Mouse (Mus musculus) lung, embryonic 16.5 days (tissue): ENCODE data around the gene Pde4a. TPM values are rescaled to one million over a fixed set of nuclear protein-coding genes. Genes with fewer than 3 reads are reported as not detected.
A peak's percentile ranks its signal among the peaks of the same experiment; 100 is the strongest.

Experiments
- ATAC-seq: fragments of 200-750 bp; cut with Nextera tagmentation; 2 replicates; pipeline ENCODE4 v1.8.0; 2017; ENCODE audit warnings: low read depth, mild to moderate bottlenecking, moderate library complexity
- H3K27ac ChIP-seq: fragments of 300-500 bp; sonication (generic); 2 replicates; pipeline ENCODE4 v1.5.1; 2014; ENCODE audit warnings: mild to moderate bottlenecking, control low read depth, low read length
- H3K27me3 ChIP-seq: fragments of 300-500 bp; sonication (generic); 2 replicates; pipeline ENCODE4 v1.6.1; 2014; ENCODE audit warnings: low read depth, low read length, mixed read lengths; ENCODE audit not compliant: control insufficient read depth, insufficient read depth
- H3K36me3 ChIP-seq: fragments of 300-500 bp; sonication (generic); 2 replicates; pipeline ENCODE4 v1.6.1; 2014; ENCODE audit warnings: low read length; ENCODE audit not compliant: control insufficient read depth, insufficient read depth
- H3K4me1 ChIP-seq: fragments of 300-500 bp; sonication (generic); replicated peaks from 2 replicates; pipeline ENCODE4 v1.6.1; 2014; ENCODE audit warnings: low read length, mixed read lengths; ENCODE audit not compliant: control insufficient read depth, insufficient read depth
- H3K4me2 ChIP-seq: fragments of 300-500 bp; sonication (generic); 2 replicates; pipeline ENCODE4 v1.6.1; 2014; ENCODE audit warnings: low read depth, low read length, control low read depth
- H3K4me3 ChIP-seq: fragments of 300-500 bp; sonication (generic); 2 replicates; pipeline ENCODE4 v1.5.1; 2014; ENCODE audit warnings: mild to moderate bottlenecking, low read length, control low read depth
- H3K9ac ChIP-seq: fragments of 300-500 bp; sonication (generic); 2 replicates; pipeline ENCODE4 v1.6.1; 2014; ENCODE audit warnings: low read length, control low read depth
- H3K9me3 ChIP-seq: fragments of 300-500 bp; sonication (generic); 2 replicates; pipeline ENCODE4 v1.6.1; 2016; ENCODE audit warnings: low read length; ENCODE audit not compliant: control insufficient read depth
- WGBS: fragments of 180-500 bp; shearing (Covaris S2); extraction: QIAGEN DNeasy Blood & Tissue Kit; methylation state at CpG from one replicate; pipeline ENCODE4 v1.1.7; 2014; 5-methylcytosine and 5-hydroxymethylcytosine counted together
- polyA plus RNA-seq: library from polyadenylated mRNA; unstranded; fragments of >200 nt; fragmentation: Nextera tagmentation; extraction: Ambion mirVana; gene quantifications from 2 replicates; pipeline ENCODE4 v1.2.1, GENCODE M21; 2015

Gene Pde4a
- 9.7 and 11.0 TPM in 2 replicates for polyA plus RNA-seq

DNA sequence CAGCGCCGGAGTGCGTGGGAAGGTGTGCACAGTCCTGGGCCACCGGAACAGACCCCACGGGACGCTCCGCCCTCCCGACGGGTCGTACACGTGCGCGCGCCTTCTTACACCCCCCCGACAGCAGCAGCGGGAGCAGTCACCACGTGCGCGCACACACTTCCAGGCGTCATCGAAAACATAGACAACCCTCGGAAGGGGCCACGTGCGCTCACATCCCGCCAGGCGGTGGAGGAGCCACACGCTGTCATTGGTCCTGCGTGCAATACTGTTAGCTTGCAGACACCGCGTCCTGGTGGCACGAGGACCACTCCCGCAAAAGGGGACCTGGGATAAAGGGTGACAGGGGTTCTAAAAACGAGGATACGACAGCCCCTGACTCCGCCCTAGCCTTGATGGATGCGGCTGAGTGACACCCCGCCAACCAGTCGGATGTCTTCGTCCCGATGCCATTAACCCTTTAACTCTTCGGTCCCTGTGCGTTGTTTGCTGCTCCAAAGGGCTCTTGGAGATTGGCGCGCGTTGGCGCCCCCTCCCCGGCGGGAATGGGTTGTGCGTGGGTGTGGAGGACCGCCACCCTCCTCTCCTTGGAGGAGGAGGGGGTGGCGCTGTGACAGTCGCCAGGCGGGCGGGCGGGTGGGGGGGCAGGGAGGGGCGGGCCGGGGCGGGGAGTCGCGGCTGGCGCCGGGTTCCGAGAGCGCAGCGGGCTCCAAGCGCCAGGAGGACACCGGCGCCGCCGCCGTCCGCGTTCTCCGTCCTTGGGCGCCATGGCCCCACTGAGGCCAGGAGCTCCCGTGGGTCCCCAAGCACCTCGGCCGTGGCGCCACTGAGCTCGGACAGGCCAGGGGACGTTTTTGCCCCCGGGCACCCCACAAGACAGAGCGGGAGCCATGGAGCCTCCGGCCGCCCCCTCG, at the start of gene Pde4a:
Gene Pde4a (plus strand): TSS at position 674 of the 911 bp plus-strand sequence.
- Histone ChIP-seq H3K9me3 (no peaks in the 10 kb centered on the region), H3K4me3 (peak within 1 kb of the TSS; percentile 59), H3K9ac (peak within 1 kb of the TSS; percentile 73), H3K4me2 (peak within 1 kb of the TSS; percentile 89), H3K27ac (no peak within 1 kb of the TSS), H3K27me3 (peaks cover 45% of the 10 kb centered on the region), H3K4me1 (peaks cover 36% of the 10 kb centered on the region), H3K36me3 (no peaks in the 10 kb centered on the region)
- WGBS = 1% methylated on average over 61 of the region's 86 CpGs
- peak; percentile 15 for ATAC-seq

DNA sequence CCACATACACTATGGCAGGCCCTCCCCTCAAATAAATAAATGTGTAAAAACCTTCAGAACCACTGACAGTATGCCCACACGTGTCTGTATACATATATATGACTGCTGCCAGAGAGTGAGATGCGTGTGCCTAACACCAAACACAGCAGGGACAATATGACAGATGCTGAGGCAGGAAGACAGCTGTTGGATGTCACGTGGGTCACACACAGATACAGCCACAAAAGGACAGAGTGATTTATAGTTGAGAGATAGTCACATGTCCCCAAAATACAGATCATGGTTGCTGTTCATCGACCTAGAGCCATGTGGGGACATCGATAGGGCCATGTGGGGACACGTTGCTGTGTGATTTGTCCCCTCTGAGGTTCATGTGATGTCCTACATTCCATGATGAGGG, 48.4 kb upstream of the Pde4a start:
- Histone ChIP-seq H3K36me3 (no peaks in the 10 kb centered on the region; the same call in 1 of the 2 replicates), H3K9ac (no peak overlapping the region), H3K27ac (no peak overlapping the region), H3K27me3 (no peaks in the 10 kb centered on the region), H3K4me2 (no peak overlapping the region), H3K9me3 (no peaks in the 10 kb centered on the region), H3K4me3 (no peak overlapping the region), H3K4me1 (no peaks in the 10 kb centered on the region)
- WGBS = 66% methylated on average over 6 of the region's 6 CpGs
- ATAC-seq = no peak

DNA sequence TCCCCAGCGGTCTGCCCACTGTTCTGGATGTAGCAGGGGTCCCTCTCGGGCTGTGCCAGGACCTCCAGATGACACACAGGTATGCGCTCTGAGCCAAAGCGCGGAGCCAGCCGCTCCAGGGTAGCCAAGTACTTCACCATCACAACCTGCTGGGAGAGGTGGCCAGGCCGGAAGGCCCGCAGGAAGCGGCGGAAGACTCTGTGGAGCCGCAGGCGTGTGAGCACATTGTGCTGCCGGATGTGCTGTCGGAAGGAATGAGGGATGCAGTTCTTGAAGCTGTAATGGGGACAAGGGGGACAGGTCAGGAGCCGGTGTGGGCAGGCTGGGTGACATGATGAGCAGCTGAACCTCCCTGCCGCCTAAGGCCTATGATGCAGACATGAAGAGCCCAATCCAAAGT, 44.0 kb upstream of the Pde4a start:
- ATAC-seq = no peak
- H3K36me3 ChIP-seq = peaks cover 5% of the 10 kb centered on the region; the same call in 1 of the 2 replicates
- H3K4me2 ChIP-seq = no peak overlapping the region
- H3K4me1 ChIP-seq = no peaks in the 10 kb centered on the region
- H3K4me3 ChIP-seq = no peak overlapping the region
- no peaks in the 10 kb centered on the region for H3K9me3 ChIP-seq
- no peak overlapping the region for H3K9ac ChIP-seq
- WGBS = 84% methylated on average over 16 of the region's 16 CpGs
- H3K27ac ChIP-seq = no peak overlapping the region
- H3K27me3 ChIP-seq = no peaks in the 10 kb centered on the region

DNA sequence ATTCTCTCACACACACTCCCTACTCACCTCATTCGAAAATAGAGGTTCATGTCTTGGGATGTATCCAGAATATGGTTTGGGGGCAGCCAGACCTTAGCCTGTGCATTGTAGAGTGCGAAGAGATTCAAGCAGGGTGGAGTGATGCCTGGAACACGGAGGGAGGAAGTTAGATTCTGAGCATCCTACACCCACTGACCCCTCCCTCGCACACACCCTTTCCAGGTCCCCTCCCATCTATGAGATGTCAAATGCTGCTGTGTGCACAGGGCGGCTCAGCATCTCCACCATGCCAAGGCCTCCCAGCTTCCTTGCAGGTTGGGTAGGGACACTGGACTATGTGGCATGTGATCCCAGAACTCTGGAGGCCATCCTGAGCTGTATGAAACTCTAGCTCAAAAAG, 40.7 kb upstream of the Pde4a start:
- Histone ChIP-seq H3K27ac (no peak overlapping the region), H3K9ac (no peak overlapping the region), H3K4me3 (no peak overlapping the region), H3K4me1 (no peaks in the 10 kb centered on the region), H3K27me3 (no peaks in the 10 kb centered on the region), H3K36me3 (peaks cover 8% of the 10 kb centered on the region; the same call in 1 of the 2 replicates), H3K9me3 (no peaks in the 10 kb centered on the region), H3K4me2 (no peak overlapping the region)
- 79% methylated on average over 5 of the region's 5 CpGs for WGBS
- no peak for ATAC-seq

- no peak overlapping the region for H3K4me2 ChIP-seq
- H3K36me3 ChIP-seq = peaks cover 8% of the 10 kb centered on the region; the same call in 1 of the 2 replicates
- no peaks in the 10 kb centered on the region for H3K27me3 ChIP-seq
- 80% methylated on average over 9 of the region's 9 CpGs for WGBS
- H3K9me3 ChIP-seq = no peaks in the 10 kb centered on the region
- H3K27ac ChIP-seq = no peak overlapping the region
- H3K4me1 ChIP-seq = peaks cover 4% of the 10 kb centered on the region; the same call in 1 of the 2 replicates
- no peak overlapping the region for H3K4me3 ChIP-seq
- ATAC-seq = no peak
- H3K9ac ChIP-seq = no peak overlapping the region
Observed at GRCm38 (mm10) chr9:21125502-21126258, 39.8 kb upstream of the Pde4a start.

- ATAC-seq = no peak
- Histone ChIP-seq H3K4me3 (no peak overlapping the region), H3K4me1 (peaks cover 4% of the 10 kb centered on the region; the same call in 1 of the 2 replicates), H3K27ac (no peak overlapping the region), H3K4me2 (no peak overlapping the region), H3K9me3 (no peaks in the 10 kb centered on the region), H3K9ac (no peak overlapping the region), H3K27me3 (no peaks in the 10 kb centered on the region), H3K36me3 (peaks cover 8% of the 10 kb centered on the region; the same call in 1 of the 2 replicates)
- 44% methylated on average over 2 of the region's 2 CpGs for WGBS
Observed at GRCm38 (mm10) chr9:21126259-21126627, 39.3 kb upstream of the Pde4a start.

GRCm38 (mm10) chr9:21131059-21131956, 34.2 kb upstream of the Pde4a start, which contains the start of gene Tyk2:
Gene Tyk2, minus strand, starts transcription at chr9:21131243.
- Histone ChIP-seq H3K27me3 (no peaks in the 10 kb centered on the region), H3K9me3 (no peaks in the 10 kb centered on the region), H3K9ac (peak within 1 kb of the TSS; percentile 82), H3K4me2 (peak within 1 kb of the TSS; percentile 77), H3K36me3 (peaks cover 3% of the 10 kb centered on the region; the same call in 1 of the 2 replicates), H3K4me1 (peaks cover 20% of the 10 kb centered on the region), H3K4me3 (peak within 1 kb of the TSS; percentile 86), H3K27ac (peak within 1 kb of the TSS; percentile 65; the same call in 1 of the 2 replicates)
- WGBS = 5% methylated on average over 37 of the region's 37 CpGs
- peak; percentile 98 for ATAC-seq

DNA sequence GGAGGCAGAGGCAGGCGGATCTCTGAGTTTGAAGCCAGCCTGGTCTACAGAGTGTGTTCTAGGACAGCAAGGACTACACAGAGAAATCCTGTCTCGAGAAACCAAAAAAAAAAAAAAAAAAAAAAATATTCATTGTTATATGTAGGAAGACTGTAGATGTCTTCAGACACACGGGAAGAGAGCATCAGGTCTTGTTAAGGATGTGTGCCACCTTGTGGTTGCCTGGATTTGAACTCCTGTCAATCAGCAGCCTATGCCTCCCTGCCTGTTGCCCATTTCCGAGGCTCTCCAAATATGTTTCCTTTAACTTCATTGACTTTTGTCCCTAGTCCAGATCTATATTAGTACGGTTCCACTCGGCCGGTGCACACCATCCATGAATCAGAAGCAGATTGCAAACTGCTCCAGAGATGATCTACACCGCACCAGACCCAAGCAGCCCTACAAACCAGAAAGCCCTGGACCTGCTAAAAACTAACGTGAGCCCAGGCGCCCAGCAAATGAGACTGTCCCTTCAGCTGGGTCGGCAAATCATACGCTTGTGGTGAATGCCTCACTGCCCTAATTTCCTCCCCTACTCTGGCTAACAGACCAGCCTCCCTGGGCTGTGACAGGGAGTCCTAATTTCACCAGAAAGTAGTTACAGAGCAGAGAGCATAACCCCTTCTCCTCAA, 33.3 kb upstream of the Pde4a start:
- Histone ChIP-seq H3K9me3 (no peaks in the 10 kb centered on the region), H3K4me3 (no peak overlapping the region), H3K9ac (no peak overlapping the region), H3K36me3 (no peaks in the 10 kb centered on the region; the same call in 1 of the 2 replicates), H3K4me2 (no peak overlapping the region), H3K27me3 (no peaks in the 10 kb centered on the region), H3K27ac (no peak overlapping the region), H3K4me1 (peaks cover 20% of the 10 kb centered on the region)
- 70% methylated on average over 12 of the region's 12 CpGs for WGBS
- ATAC-seq = no peak
